Mouse (Mus musculus) cortical plate, adult 2 months (tissue): ENCODE results near the gene Myl3.

ENCODE experiments used
- CTCF ChIP-seq: fragments of 200-500 bp; IDR thresholded peaks from 2 replicates; pipeline ENCODE4 v1.5.1; 2011; ENCODE audit warnings: mild to moderate bottlenecking, control low read depth, low read length; ENCODE audit not compliant: insufficient read depth; ENCODE audit errors: extremely low read depth
- POLR2A ChIP-seq: fragments of 200-500 bp; IDR thresholded peaks from 2 replicates; pipeline ENCODE4 v1.6.1; 2011; ENCODE audit warnings: mild to moderate bottlenecking, low read length, control low read depth; ENCODE audit not compliant: insufficient read depth; ENCODE audit errors: extremely low read depth

DNA sequence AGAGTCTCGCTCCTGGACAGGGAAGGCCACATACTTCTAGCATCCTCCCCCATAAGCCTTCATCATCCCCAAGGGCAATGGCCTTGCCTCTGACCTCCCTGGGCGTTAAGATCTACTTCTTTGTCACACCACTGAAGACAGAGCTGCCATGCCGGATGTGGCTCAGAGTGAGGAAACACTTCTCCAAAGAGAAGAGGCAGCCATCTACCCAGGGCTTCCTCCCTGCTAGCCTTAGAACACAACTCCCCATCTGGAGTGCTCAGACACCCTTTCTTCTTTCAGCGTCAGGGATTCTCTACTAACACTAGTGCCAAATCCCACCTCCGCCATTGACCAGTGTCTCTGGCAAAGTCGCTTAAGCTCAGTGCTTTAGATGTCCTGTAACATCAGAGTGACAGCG, 7.5 kb upstream of the Myl3 start:
- TF ChIP-seq CTCF: no peak
- no peak for TF ChIP-seq POLR2A
